8 mouse cellular contexts compared by ENCODE assay signal in the genomic region with DNA sequence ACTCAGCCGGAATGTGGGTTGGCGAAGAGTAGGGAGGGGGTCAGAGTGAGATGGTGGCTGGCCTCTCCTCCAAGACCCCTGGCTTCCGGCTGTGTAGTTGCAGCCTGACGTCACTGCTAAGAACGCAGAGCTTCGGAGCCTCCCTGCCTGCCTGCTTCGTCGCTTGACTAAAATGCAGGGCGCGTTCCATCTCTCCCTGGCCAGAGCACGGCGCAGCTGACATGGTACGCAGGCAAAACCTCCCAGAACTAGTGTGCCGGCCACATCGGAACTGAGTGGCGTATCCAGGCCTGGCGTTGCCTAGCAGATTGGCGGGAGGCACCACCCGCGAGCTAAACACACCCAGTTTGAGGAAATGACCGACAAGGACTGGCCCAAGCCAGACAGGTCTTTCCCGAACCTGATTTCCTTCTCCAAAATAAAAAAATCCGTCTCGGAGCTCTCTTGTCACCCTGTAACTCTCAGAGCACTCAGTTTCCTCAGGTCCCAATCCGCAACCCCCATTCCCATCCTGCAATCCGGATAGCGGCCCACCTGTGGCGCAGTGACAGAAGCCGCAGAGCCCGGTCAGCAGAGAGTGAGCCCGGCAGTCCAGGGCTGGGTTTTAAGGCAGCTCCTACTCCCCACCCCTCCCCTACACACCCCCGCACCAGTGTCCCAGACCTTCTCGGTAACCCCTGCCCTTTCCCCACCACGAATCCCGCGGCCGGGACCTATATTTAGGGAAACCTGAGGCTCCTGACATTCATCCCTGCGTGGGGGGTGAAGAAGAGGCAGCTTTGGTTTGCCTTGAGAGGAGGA. TPM values are rescaled to one million over a fixed set of nuclear protein-coding genes. Genes with fewer than 3 reads are reported as not detected.
DNase-seq lines count a peak whose midpoint lies in the region; ATAC-seq and TF ChIP-seq lines count a peak whose summit lies in the region.

No protein-coding gene starts in this region.

- peak overlapping the region; percentile 65 for H3K9ac ChIP-seq in MEL (ENCODE audit: control insufficient read depth, low read depth, low read length, poor library complexity, severe bottlenecking)
- peak overlapping the region; percentile 60 for H3K9ac ChIP-seq in intestine, postnatal 0 days (ENCODE audit: low read depth, low read length)
- peak overlapping the region; percentile 74 for H3K9ac ChIP-seq in midbrain, postnatal 0 days (replicated peaks; ENCODE audit: low read length, poor library complexity, severe bottlenecking)

- H3K9me3 ChIP-seq in MEL (replicated peaks; ENCODE audit: insufficient read depth, low read length) = no peaks in the 10 kb centered on the region
- no peaks in the 10 kb centered on the region for H3K9me3 ChIP-seq in intestine, postnatal 0 days (ENCODE audit: control insufficient read depth)
- H3K9me3 ChIP-seq in midbrain, postnatal 0 days (ENCODE audit: low read length) = no peaks in the 10 kb centered on the region

- peaks cover 20 to 47% of the 10 kb centered on the region in 2 experiments for H3K4me1 ChIP-seq in MEL (ENCODE audit: control insufficient read depth in 1 of 2, insufficient read depth in 2 of 2, low read length in 2 of 2)
- 0 out of 2 replicates have a peak, but pooled peaks cover 3% of the 10 kb centered on the region for H3K4me1 ChIP-seq in intestine, postnatal 0 days (replicated peaks; ENCODE audit: control insufficient read depth, insufficient read depth, low read length)
- H3K4me1 ChIP-seq in midbrain, postnatal 0 days (ENCODE audit: insufficient read depth, low read length) = peaks cover 12% of the 10 kb centered on the region

- H3K4me2 ChIP-seq in intestine, postnatal 0 days (replicated peaks; ENCODE audit: low read depth) = peak overlapping the region; percentile 85
- peak overlapping the region; percentile 87 for H3K4me2 ChIP-seq in midbrain, postnatal 0 days (ENCODE audit: low read depth, low read length, poor library complexity, severe bottlenecking)

- TF ChIP-seq EP300 in MEL (IDR thresholded peaks at IDR 0.05; ENCODE audit: low read depth in 1 of 2, low read length in 2 of 2) = peak in 1 of 2 experiments; percentile 51; a peak in 2 of 4 replicates

- no peak for TF ChIP-seq RAD21 in MEL (IDR thresholded peaks at IDR 0.05; ENCODE audit: low read depth, low read length)

- TF ChIP-seq POLR2A in MEL (IDR thresholded peaks at IDR 0.05; ENCODE audit: control insufficient read depth in 1 of 2, insufficient read depth in 1 of 2, low read depth in 1 of 2, low read length in 2 of 2, poor library complexity in 1 of 2) = no peak

- peak overlapping the region; percentile 100 for H3K27ac ChIP-seq in layer of hippocampus, adult 2 months
- peak overlapping the region; percentile 92 for H3K27ac ChIP-seq in MEL (ENCODE audit: control insufficient read depth, low read depth, low read length)
- peak overlapping the region; percentile 89 for H3K27ac ChIP-seq in intestine, postnatal 0 days (ENCODE audit: low read depth, low read length)
- peak overlapping the region; percentile 92 for H3K27ac ChIP-seq in midbrain, postnatal 0 days (ENCODE audit: low read depth, low read length)

- H3K27me3 ChIP-seq in MEL (ENCODE audit: control insufficient read depth in 1 of 2, insufficient read depth in 2 of 2, low read length in 2 of 2) = no peaks in the 10 kb centered on the region
- H3K27me3 ChIP-seq in intestine, postnatal 0 days (replicated peaks; ENCODE audit: control insufficient read depth, insufficient read depth, low read length) = no peaks in the 10 kb centered on the region
- H3K27me3 ChIP-seq in midbrain, postnatal 0 days (ENCODE audit: insufficient read depth, low read length) = no peaks in the 10 kb centered on the region

- peak overlapping the region; percentile 55 for H3K4me3 ChIP-seq in layer of hippocampus, adult 2 months
- H3K4me3 ChIP-seq in MEL (ENCODE audit: control insufficient read depth in 1 of 2, insufficient read depth in 1 of 2, low read depth in 2 of 2, low read length in 2 of 2) = peak overlapping the region; percentile 56 to 78
- peak overlapping the region; percentile 86 for H3K4me3 ChIP-seq in intestine, postnatal 0 days (ENCODE audit: low read depth, low read length)
- peak overlapping the region; percentile 82 for H3K4me3 ChIP-seq in midbrain, postnatal 0 days (ENCODE audit: low read depth, low read length)

- H3K79me2 ChIP-seq in MEL (ENCODE audit: control insufficient read depth, insufficient read depth, low read length, poor library complexity) = peaks cover 35% of the 10 kb centered on the region

- H3K36me3 ChIP-seq in MEL (ENCODE audit: control insufficient read depth in 1 of 2, insufficient read depth in 2 of 2, low read length in 2 of 2) = peaks cover 13 to 51% of the 10 kb centered on the region in 2 experiments
- peaks cover 25% of the 10 kb centered on the region for H3K36me3 ChIP-seq in intestine, postnatal 0 days (ENCODE audit: control insufficient read depth, insufficient read depth)
- H3K36me3 ChIP-seq in midbrain, postnatal 0 days (ENCODE audit: insufficient read depth, low read length) = peaks cover 15% of the 10 kb centered on the region; the same call in 1 of the 2 replicates

- TF ChIP-seq CTCF in layer of hippocampus, adult 2 months (conservative IDR thresholded peaks at IDR 0.05) = peak; percentile 72
- TF ChIP-seq CTCF in MEL (IDR thresholded peaks at IDR 0.05 in 2 of 3, conservative IDR thresholded peaks at IDR 0.05 in 1 of 3; ENCODE audit: control insufficient read depth in 1 of 3, insufficient read depth in 1 of 3, low read depth in 2 of 3, low read length in 3 of 3, poor library complexity in 1 of 3, severe bottlenecking in 1 of 3) = no peak
- TF ChIP-seq CTCF in intestine, postnatal 0 days (IDR thresholded peaks at IDR 0.05; ENCODE audit: low read depth) = peak; percentile 57
- TF ChIP-seq CTCF in midbrain, postnatal 0 days (IDR thresholded peaks at IDR 0.05) = peak; percentile 61

- peak; percentile 78 for ATAC-seq in intestine, postnatal 0 days
- ATAC-seq in midbrain, postnatal 0 days (ENCODE audit: low FRiP score) = peak; percentile 92

- DNase-seq in layer of hippocampus, adult 2 months (ENCODE audit: low spot score in 2 of 2) = peak; percentile 23 to 41
- DNase-seq in layer of hippocampus, adult 9-10 months (ENCODE audit: low spot score) = no peak
- DNase-seq in MEL (ENCODE audit: low read depth, low spot score) = no peak
- DNase-seq in cerebellum, adult 8-10 months = peak; percentile 81
- peak; percentile 85 to 86 for DNase-seq in frontal cortex, postnatal 36 days (ENCODE audit: low spot score in 2 of 2)
- DNase-seq in midbrain, postnatal 0 days (ENCODE audit: low spot score) = peak; percentile 96
- no peak for DNase-seq in ovary, postnatal 36 days (ENCODE audit: low spot score)

- 4% methylated on average over 38 of the region's 38 CpGs for WGBS in intestine, postnatal 0 days
- under 1% methylated on average over 37 of the region's 38 CpGs for WGBS in midbrain, postnatal 0 days

TF ChIP-seq in MEL, 35 proteins besides CTCF, POLR2A, EP300 and RAD21 (continues in another document):
- TF ChIP-seq MAFK (IDR thresholded peaks at IDR 0.05; ENCODE audit: borderline replicate concordance, low read depth, low read length) = no peak
- TF ChIP-seq NELFE (IDR thresholded peaks at IDR 0.05; ENCODE audit: low read depth, low read length) = no peak
- TF ChIP-seq USF2 (IDR thresholded peaks at IDR 0.05; ENCODE audit: borderline replicate concordance in 1 of 2, insufficient read depth in 1 of 2, low read depth in 1 of 2, low read length in 2 of 2) = no peak

RNA-seq across cellular contexts. Expression of gene Fam57b, which starts 2.2 kb away (rescaled TPM):
- 10 to 100 TPM; 73.8 to 74.7 TPM for total RNA-seq in layer of hippocampus, adult 2 months (2021)
- 1.7 TPM in 2 replicates for total RNA-seq in MEL (2012; rRNA removed)
- polyA plus RNA-seq in MEL (2012; ENCODE audit: insufficient read depth in 1 of 2, insufficient read length in 2 of 2, low read depth in 1 of 2, low replicate concordance in 2 of 2, missing spikeins in 1 of 2) = under 1 TPM in 1 of 2 experiments, not detected in 1; 0.50 TPM
- 0.97 and 1.2 TPM in 2 replicates for polyA plus RNA-seq in intestine, postnatal 0 days (2015; fragmentation: Nextera tagmentation; extraction: Ambion mirVana)
- total RNA-seq in midbrain, postnatal 0 days (2014; rRNA removed) = 52.5 and 60.2 TPM in 2 replicates
- polyA plus RNA-seq in midbrain, postnatal 0 days (2015; fragmentation: Nextera tagmentation; extraction: Ambion mirVana) = 56.3 and 57.1 TPM in 2 replicates

RNA-seq across cellular contexts. Expression of gene Ppp4c, which starts 7.4 kb away (rescaled TPM):
- total RNA-seq in layer of hippocampus, adult 2 months (2021) = 10 to 100 TPM; 50.2 to 54.9 TPM
- total RNA-seq in MEL (2012; rRNA removed) = 255 and 257 TPM in 2 replicates
- polyA plus RNA-seq in MEL (2012; ENCODE audit: insufficient read depth in 1 of 2, insufficient read length in 2 of 2, low read depth in 1 of 2, low replicate concordance in 2 of 2, missing spikeins in 1 of 2) = 100 to 1,000 TPM; 265 to 540 TPM
- polyA plus RNA-seq in intestine, postnatal 0 days (2015; fragmentation: Nextera tagmentation; extraction: Ambion mirVana) = 134 and 135 TPM in 2 replicates
- total RNA-seq in midbrain, postnatal 0 days (2014; rRNA removed) = 107 and 137 TPM in 2 replicates
- 127 and 135 TPM in 2 replicates for polyA plus RNA-seq in midbrain, postnatal 0 days (2015; fragmentation: Nextera tagmentation; extraction: Ambion mirVana)

RNA-seq across cellular contexts. Expression of gene Tbx6, which starts 18.4 kb away (rescaled TPM):
- total RNA-seq in layer of hippocampus, adult 2 months (2021) = 1 to 10 TPM in 1 of 2 experiments, under 1 TPM in 1; 0.54 to 1.0 TPM
- total RNA-seq in MEL (2012; rRNA removed) = 0.12 and 0.13 TPM in 2 replicates
- under 1 TPM in 1 of 2 experiments, not detected in 1; 0.15 TPM for polyA plus RNA-seq in MEL (2012; ENCODE audit: insufficient read depth in 1 of 2, insufficient read length in 2 of 2, low read depth in 1 of 2, low replicate concordance in 2 of 2, missing spikeins in 1 of 2)
- 0.17 TPM in 2 replicates for polyA plus RNA-seq in intestine, postnatal 0 days (2015; fragmentation: Nextera tagmentation; extraction: Ambion mirVana)
- total RNA-seq in midbrain, postnatal 0 days (2014; rRNA removed) = 0.16 and 1.1 TPM in 2 replicates
- polyA plus RNA-seq in midbrain, postnatal 0 days (2015; fragmentation: Nextera tagmentation; extraction: Ambion mirVana) = 0.21 and 0.38 TPM in 2 replicates

RNA-seq across cellular contexts. Expression of gene Ypel3, which starts 22.9 kb away (rescaled TPM):
- 100 to 1,000 TPM; 283 to 289 TPM for total RNA-seq in layer of hippocampus, adult 2 months (2021)
- 2.1 and 2.7 TPM in 2 replicates for total RNA-seq in MEL (2012; rRNA removed)
- polyA plus RNA-seq in MEL (2012; ENCODE audit: insufficient read depth in 1 of 2, insufficient read length in 2 of 2, low read depth in 1 of 2, low replicate concordance in 2 of 2, missing spikeins in 1 of 2) = 10 to 100 TPM in 1 of 2 experiments, not detected in 1; 12.6 TPM
- 63.1 and 64.6 TPM in 2 replicates for polyA plus RNA-seq in intestine, postnatal 0 days (2015; fragmentation: Nextera tagmentation; extraction: Ambion mirVana)
- total RNA-seq in midbrain, postnatal 0 days (2014; rRNA removed) = 196 and 209 TPM in 2 replicates
- 219 and 235 TPM in 2 replicates for polyA plus RNA-seq in midbrain, postnatal 0 days (2015; fragmentation: Nextera tagmentation; extraction: Ambion mirVana)

RNA-seq across cellular contexts. Expression of gene 4930451I11Rik, which starts 31.8 kb away (rescaled TPM):
- not detected for total RNA-seq in layer of hippocampus, adult 2 months (2021)
- not detected in 2 replicates for total RNA-seq in MEL (2012; rRNA removed)
- not detected for polyA plus RNA-seq in MEL (2012; ENCODE audit: insufficient read depth in 1 of 2, insufficient read length in 2 of 2, low read depth in 1 of 2, low replicate concordance in 2 of 2, missing spikeins in 1 of 2)
- not detected in 2 replicates for polyA plus RNA-seq in intestine, postnatal 0 days (2015; fragmentation: Nextera tagmentation; extraction: Ambion mirVana)
- total RNA-seq in midbrain, postnatal 0 days (2014; rRNA removed) = not detected in 2 replicates
- 1.1 TPM in 1 of 2 replicates, not detected in the other for polyA plus RNA-seq in midbrain, postnatal 0 days (2015; fragmentation: Nextera tagmentation; extraction: Ambion mirVana)

Comparison
In these comparisons a context has a peak if more than half of its experiments do, and no peak if none do; other contexts are left out.
1. DNase-seq: peak in layer of hippocampus, adult 2 months (2 of 2), cerebellum, adult 8-10 months (single experiment), frontal cortex, postnatal 36 days (2 of 2) and midbrain, postnatal 0 days (single experiment); none in layer of hippocampus, adult 9-10 months (single experiment), MEL (single experiment) and ovary, postnatal 36 days (single experiment).
2. CTCF ChIP-seq: peak in layer of hippocampus, adult 2 months (single experiment), intestine, postnatal 0 days (single experiment) and midbrain, postnatal 0 days (single experiment); none in MEL (0 of 3).
3. RNA of gene Fam57b, which starts 2.2 kb away (total RNA-seq): 73.8 to 74.7 TPM in layer of hippocampus, adult 2 months and 52.5 to 60.2 TPM in midbrain, postnatal 0 days; 1.7 TPM in MEL; every median in the first group is over 10 times any median in the second.
4. Peak in every context shown above with its lines, with median percentiles within 50 percentile points of each other: H3K27ac ChIP-seq, H3K4me3 ChIP-seq and H3K9ac ChIP-seq.